ENCODE assay signal across 9 mouse cellular contexts in genomic region chr5:146644499-146644898, GRCm38 (mm10). TPM values are rescaled to one million over a fixed set of nuclear protein-coding genes. Genes with fewer than 3 reads are reported as not detected.
DNase-seq lines count a peak whose midpoint lies in the region; ATAC-seq and TF ChIP-seq lines count a peak whose summit lies in the region.
"Had no signal": no experiment of that assay in that cellular context is flagged by ENCODE, and none has a peak within 500 bp of the region (broad histone marks: within the 10 kb centered on the region; RNA-seq: fewer than 3 reads in every experiment).

No protein-coding gene starts in this region.

- TF ChIP-seq EP300 in heart, postnatal 0 days (IDR thresholded peaks at IDR 0.05; ENCODE audit: low read depth), result no peak

- no peaks in the 10 kb centered on the region for H3K9me3 ChIP-seq in midbrain, embryonic 14.5 days (ENCODE audit: control insufficient read depth, low read length)
- no peaks in the 10 kb centered on the region for H3K9me3 ChIP-seq in midbrain, embryonic 16.5 days (replicated peaks; ENCODE audit: control insufficient read depth, low read length, poor library complexity, severe bottlenecking)
- no peaks in the 10 kb centered on the region for H3K9me3 ChIP-seq in heart, postnatal 0 days (replicated peaks; ENCODE audit: control insufficient read depth, low read length)
- H3K9me3 ChIP-seq: megakaryocyte, embryonic 14.5 days had no signal

- TF ChIP-seq CTCF in heart, postnatal 0 days (IDR thresholded peaks at IDR 0.05; ENCODE audit: low read depth), result no peak

- no peak overlapping the region for H3K9ac ChIP-seq in midbrain, embryonic 14.5 days (replicated peaks; ENCODE audit: low read length)
- no peak overlapping the region for H3K9ac ChIP-seq in midbrain, embryonic 16.5 days (ENCODE audit: low read depth, low read length)
- H3K9ac ChIP-seq in heart, postnatal 0 days (replicated peaks; ENCODE audit: low read depth, low read length), result no peak overlapping the region

- H3K27me3 ChIP-seq in midbrain, embryonic 14.5 days (ENCODE audit: control insufficient read depth, insufficient read depth, low read length), result no peaks in the 10 kb centered on the region
- no peaks in the 10 kb centered on the region; the same call in 1 of the 2 replicates for H3K27me3 ChIP-seq in midbrain, embryonic 16.5 days (ENCODE audit: control insufficient read depth, insufficient read depth, low read depth, low read length)
- H3K27me3 ChIP-seq in heart, postnatal 0 days (ENCODE audit: control insufficient read depth, insufficient read depth, low read length), result peaks cover 3% of the 10 kb centered on the region; the same call in 1 of the 2 replicates
- H3K27me3 ChIP-seq: megakaryocyte, embryonic 14.5 days had no signal

- WGBS in midbrain, embryonic 14.5 days, result 6% methylated on average over 4 of the region's 4 CpGs
- 8% methylated on average over 4 of the region's 4 CpGs for WGBS in midbrain, embryonic 16.5 days
- 4% methylated on average over 4 of the region's 4 CpGs for WGBS in heart, postnatal 0 days

- no peak overlapping the region for H3K4me3 ChIP-seq in midbrain, embryonic 14.5 days (replicated peaks; ENCODE audit: low read depth, low read length)
- no peak overlapping the region for H3K4me3 ChIP-seq in midbrain, embryonic 16.5 days (ENCODE audit: low read depth, low read length)
- H3K4me3 ChIP-seq in heart, postnatal 0 days (ENCODE audit: low read depth, low read length), result no peak overlapping the region
- H3K4me3 ChIP-seq: erythroblast, embryonic 14.5 days; megakaryocyte, embryonic 14.5 days had no signal

- peak; percentile 64 for DNase-seq in midbrain, embryonic 14.5 days
- DNase-seq in adrenal gland, adult 8-10 months, result peak; percentile 9
- peak; percentile 40 for DNase-seq in heart, postnatal 0 days (ENCODE audit: low spot score)
- peak; percentile 59 to 91 for DNase-seq in left cerebral cortex, postnatal 25 days (ENCODE audit: low spot score in 2 of 2)
- peak; percentile 62 for DNase-seq in ovary, postnatal 14 days (ENCODE audit: low spot score)
- DNase-seq in cerebellum, adult 8-10 months, result no peak

- H3K4me1 ChIP-seq in midbrain, embryonic 14.5 days (ENCODE audit: control insufficient read depth, insufficient read depth, low read length), result no peaks in the 10 kb centered on the region; the same call in 1 of the 2 replicates
- peaks cover 5% of the 10 kb centered on the region; the same call in 1 of the 2 replicates for H3K4me1 ChIP-seq in midbrain, embryonic 16.5 days (ENCODE audit: control insufficient read depth, insufficient read depth, low read length)
- no peaks in the 10 kb centered on the region for H3K4me1 ChIP-seq in heart, postnatal 0 days (ENCODE audit: control insufficient read depth, insufficient read depth)

- no peak for ATAC-seq in midbrain, embryonic 14.5 days (ENCODE audit: low FRiP score, low TSS enrichment)
- ATAC-seq in midbrain, embryonic 16.5 days, result no peak
- ATAC-seq in heart, postnatal 0 days (ENCODE audit: insufficient read depth, low read depth), result no peak; the same call in 1 of the 2 replicates

- no peaks in the 10 kb centered on the region for H3K36me3 ChIP-seq in midbrain, embryonic 14.5 days (ENCODE audit: control insufficient read depth, insufficient read depth, low read length)
- H3K36me3 ChIP-seq in midbrain, embryonic 16.5 days (ENCODE audit: control insufficient read depth, insufficient read depth, low read length), result no peaks in the 10 kb centered on the region
- no peaks in the 10 kb centered on the region for H3K36me3 ChIP-seq in heart, postnatal 0 days (replicated peaks; ENCODE audit: control insufficient read depth, insufficient read depth, low read length)

- intact Hi-C loops in left cerebral cortex, postnatal 25 days (cut with DNase I), result loop anchor here (2.0 kb wide), 1 partner anchor 16 kb away; no protein-coding TSS in a partner anchor

- no peak overlapping the region for H3K27ac ChIP-seq in midbrain, embryonic 14.5 days (replicated peaks; ENCODE audit: low read depth, low read length)
- no peak overlapping the region for H3K27ac ChIP-seq in midbrain, embryonic 16.5 days (ENCODE audit: low read length)
- H3K27ac ChIP-seq in heart, postnatal 0 days (ENCODE audit: low read depth), result no peak overlapping the region

- no peak overlapping the region for H3K4me2 ChIP-seq in midbrain, embryonic 14.5 days (ENCODE audit: low read length)
- no peak overlapping the region for H3K4me2 ChIP-seq in midbrain, embryonic 16.5 days (ENCODE audit: low read length)
- no peak overlapping the region for H3K4me2 ChIP-seq in heart, postnatal 0 days (ENCODE audit: low read depth, low read length)

RNA-seq across cellular contexts. Expression of gene Gpr12, which starts 59.5 kb away (rescaled TPM):
- 13.4 and 22.6 TPM in 2 replicates for polyA plus RNA-seq in midbrain, embryonic 14.5 days (2014; fragmentation: Nextera tagmentation; extraction: Ambion mirVana)
- 32.0 and 36.8 TPM in 2 replicates for polyA plus RNA-seq in midbrain, embryonic 16.5 days (2015; fragmentation: Nextera tagmentation; extraction: Ambion mirVana)
- under 1 TPM in 1 of 4 experiments, not detected in 3; 0.32 TPM for total RNA-seq in adrenal gland, adult 8-10 months (2022)
- total RNA-seq in heart, postnatal 0 days (2014; rRNA removed; ENCODE audit: low replicate concordance), result not detected in 2 replicates
- not detected in 2 replicates for polyA plus RNA-seq in heart, postnatal 0 days (2015; fragmentation: Nextera tagmentation; extraction: Ambion mirVana)
- 10 to 100 TPM; 28.1 to 32.2 TPM for total RNA-seq in left cerebral cortex, postnatal 25 days (2021)
- polyA plus RNA-seq: erythroblast, embryonic 14.5 days had no signal

Comparison
In these comparisons a context has a peak if more than half of its experiments do, and no peak if none do; other contexts are left out.
1. RNA of gene Gpr12, which starts 59.5 kb away (total RNA-seq): 28.1 to 32.2 TPM in left cerebral cortex, postnatal 25 days; 0.32 TPM in adrenal gland, adult 8-10 months and not detected in heart, postnatal 0 days; every median in the first group is over 10 times any median in the second.